Mouse (Mus musculus) thymus, postnatal 4 days (tissue): ENCODE measurements around the gene Grb10.

Source experiments
- DNase-seq: peaks from one replicate; pipeline ENCODE4 v3.0.0; 2021

The Grb10 gene

DNA sequence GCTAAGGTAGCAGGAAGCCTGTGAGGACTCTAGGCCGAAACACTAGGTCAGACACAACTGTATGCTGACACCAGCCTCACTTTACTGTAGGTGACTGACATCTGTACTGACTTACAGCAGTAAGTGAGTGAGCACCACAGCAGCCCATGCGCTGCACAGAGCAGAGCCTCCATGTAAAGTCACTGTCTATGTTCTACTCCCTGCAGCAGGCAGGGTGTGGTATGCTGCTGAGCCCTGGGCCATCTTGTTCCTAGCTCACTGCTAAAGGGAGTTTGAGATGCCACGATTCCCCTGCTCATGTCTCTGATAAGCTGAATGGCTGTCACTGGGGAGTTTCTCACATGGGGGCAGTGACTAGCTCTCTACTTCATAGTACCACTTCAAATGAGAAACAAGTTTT, 72.3 kb downstream of the Grb10 start:
- DNase-seq: no peak

GRCm38 (mm10) chr11:11965501-11966125, 72.9 kb downstream of the Grb10 start:
- DNase-seq: no peak

DNA sequence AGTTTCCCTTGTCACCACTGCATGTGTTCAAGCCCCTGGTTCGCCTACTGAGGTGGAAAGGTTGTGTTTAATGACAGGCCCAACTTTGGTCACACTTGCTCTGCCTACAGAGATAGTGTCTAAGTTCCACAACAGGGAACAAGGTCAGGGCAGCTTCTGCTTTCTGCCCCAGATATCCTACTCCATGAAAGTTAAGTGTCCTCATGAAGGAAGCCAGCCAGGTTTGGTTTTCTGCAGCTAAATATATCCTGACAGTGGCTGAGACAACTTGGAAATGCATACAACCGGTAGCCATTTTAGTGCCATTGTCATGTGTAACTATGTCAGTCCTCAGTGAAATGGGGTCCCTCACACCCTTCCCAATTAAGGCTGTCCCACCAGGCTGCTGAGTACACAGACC, 73.8 kb downstream of the Grb10 start:
- no peak for DNase-seq

DNA sequence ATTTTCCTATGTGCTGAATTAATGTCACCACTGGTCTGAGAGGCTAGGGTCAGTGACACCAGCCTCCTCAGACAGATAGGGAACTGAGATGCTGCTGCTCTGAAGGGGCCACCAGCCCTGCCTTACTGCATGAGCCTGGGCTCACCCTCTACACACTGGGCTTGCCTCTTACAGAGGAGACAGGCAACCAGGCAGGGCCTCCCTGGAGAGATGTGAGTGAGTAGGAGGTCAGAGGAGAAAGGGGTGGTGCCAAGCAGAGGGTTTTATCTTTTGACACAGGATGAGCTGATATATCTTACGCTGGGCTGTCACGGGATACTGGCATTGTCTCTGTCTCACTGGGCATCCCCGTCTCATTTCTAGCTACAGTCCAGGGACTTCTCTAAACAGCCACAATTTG, 74.9 kb downstream of the Grb10 start:
- DNase-seq: no peak

DNA sequence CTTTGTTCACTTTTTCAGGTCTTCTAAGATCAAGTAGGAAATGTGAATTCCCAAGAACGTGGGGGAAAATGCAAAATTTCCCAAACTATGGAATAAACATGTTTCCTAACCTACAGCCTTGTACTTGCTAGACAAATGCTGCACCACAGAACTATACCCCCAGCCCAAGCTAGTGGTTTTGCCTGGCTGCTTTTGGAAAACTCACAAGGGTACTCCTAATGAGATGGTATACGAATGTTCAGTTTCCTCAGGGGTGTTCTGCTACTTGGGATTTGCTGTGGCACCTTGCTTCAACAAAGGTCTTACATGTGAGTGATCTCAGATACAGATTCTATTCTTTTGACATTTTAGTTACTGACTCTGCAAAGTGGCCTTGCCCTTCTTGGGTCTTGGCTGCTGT, 75.4 kb downstream of the Grb10 start:
- DNase-seq: no peak

GRCm38 (mm10) chr11:11962629-11962954, 75.9 kb downstream of the Grb10 start:
- DNase-seq: no peak

GRCm38 (mm10) chr11:11961917-11962628, 76.4 kb downstream of the Grb10 start:
- DNase-seq: no peak

- no peak for DNase-seq
Observed at GRCm38 (mm10) chr11:11960858-11961257, 77.6 kb downstream of the Grb10 start.

GRCm38 (mm10) chr11:11960227-11960626, 78.3 kb downstream of the Grb10 start:
- no peak for DNase-seq

- DNase-seq: no peak
Observed at GRCm38 (mm10) chr11:11958479-11958878, 80.0 kb downstream of the Grb10 start.

GRCm38 (mm10) chr11:11958061-11958361, 80.5 kb downstream of the Grb10 start:
- DNase-seq: no peak

DNA sequence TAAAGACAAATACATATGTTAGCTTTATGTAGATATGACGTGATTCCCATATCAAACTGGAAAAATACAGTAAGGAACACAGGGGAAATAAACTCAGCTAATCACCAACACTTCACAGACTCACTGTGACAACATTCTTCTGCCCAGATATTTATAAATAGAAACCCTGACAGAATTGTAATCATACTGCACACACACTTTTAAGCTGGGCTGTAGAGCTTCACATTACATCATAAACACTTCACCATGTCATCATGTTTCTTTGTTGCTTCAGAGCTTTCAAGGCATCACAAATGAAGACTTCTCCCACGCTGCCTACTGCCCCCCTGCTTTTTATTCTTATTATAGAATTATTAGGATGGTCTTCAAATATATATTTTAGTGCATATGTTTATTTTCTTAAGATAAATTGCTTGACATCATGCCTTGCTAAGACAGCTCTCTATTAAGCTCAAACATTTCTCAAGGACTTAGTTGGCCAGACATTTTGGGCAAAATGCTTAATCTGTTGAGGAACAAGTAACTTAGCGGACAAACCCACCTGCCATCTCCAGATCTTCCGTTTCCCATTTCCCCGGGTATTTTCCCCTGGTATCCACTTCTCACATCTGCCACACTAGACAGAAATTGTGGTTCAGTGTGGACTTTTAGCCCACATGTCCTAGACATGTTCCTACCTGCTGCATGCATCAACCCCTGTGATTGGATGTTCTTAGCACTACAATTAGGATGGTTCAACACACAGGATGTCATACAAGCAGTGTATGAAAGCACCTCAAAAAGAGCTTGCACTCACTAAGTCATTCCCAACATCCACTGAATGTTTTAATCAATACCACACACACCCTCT, 81.0 kb downstream of the Grb10 start:
- DNase-seq: no peak

DNA sequence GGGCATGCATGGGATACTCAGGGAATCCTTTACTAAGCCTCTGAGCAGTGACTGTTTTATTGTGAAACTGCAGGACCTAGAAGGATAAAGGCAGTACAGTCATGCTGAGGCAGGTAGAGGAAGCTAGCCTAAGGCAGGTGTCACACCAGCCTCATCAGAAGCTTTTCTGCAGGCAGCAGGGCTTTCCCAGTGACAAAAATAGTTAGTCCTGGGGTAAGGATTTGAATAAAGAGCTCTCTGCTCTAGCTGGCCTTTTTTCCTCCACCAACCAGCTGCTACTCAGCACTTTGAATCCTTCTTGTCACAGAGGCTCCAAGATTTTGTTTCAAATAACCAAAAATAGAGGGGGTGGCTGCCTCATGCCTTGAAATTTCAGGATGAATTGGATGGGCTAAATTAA, 82.7 kb downstream of the Grb10 start:
- no peak for DNase-seq

DNA sequence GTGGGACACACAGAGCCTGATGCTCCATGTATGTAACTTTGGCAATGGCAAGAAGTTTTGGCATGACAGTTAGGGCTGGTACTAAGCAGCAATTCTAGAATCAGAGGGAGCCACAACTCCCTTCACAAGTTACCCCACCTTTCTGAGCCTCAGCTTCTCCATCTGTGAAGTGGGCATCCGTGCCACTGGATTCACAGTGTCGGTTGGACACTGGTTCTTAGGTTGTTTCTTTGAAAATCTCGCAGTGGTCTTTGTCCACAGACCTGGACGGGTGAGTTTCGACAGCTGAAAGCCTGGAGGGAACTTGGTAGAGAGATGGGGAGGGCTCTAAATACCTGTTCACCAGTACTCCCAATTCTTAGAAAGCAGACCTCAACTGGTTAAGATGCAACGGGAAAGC, 83.9 kb downstream of the Grb10 start:
- DNase-seq: no peak

- no peak for DNase-seq
Observed at GRCm38 (mm10) chr11:11954115-11954438, 84.4 kb downstream of the Grb10 start.

GRCm38 (mm10) chr11:11953364-11954114, 84.9 kb downstream of the Grb10 start:
- no peak for DNase-seq

DNA sequence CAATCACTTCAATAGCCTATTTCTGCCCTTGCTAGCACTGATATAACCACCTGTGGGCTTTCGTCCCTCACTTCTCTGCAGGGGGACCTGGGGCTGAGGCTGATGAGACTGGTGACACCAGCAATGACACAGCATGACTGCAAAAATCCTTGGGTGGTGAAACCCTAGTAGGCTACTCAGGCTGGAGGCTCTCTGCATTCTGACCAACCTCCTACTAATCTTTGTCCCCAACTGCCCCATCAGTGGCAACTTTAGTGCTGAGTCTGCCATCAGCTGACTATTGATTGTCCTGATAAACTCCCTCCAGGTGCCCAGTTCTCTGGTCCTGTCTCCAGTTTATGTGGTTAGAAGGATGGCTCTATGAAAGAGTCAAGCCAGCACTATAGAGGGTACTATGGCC, 85.9 kb downstream of the Grb10 start:
- no peak for DNase-seq

- no peak for DNase-seq
Observed at GRCm38 (mm10) chr11:11948988-11949365, 89.5 kb downstream of the Grb10 start.

DNA sequence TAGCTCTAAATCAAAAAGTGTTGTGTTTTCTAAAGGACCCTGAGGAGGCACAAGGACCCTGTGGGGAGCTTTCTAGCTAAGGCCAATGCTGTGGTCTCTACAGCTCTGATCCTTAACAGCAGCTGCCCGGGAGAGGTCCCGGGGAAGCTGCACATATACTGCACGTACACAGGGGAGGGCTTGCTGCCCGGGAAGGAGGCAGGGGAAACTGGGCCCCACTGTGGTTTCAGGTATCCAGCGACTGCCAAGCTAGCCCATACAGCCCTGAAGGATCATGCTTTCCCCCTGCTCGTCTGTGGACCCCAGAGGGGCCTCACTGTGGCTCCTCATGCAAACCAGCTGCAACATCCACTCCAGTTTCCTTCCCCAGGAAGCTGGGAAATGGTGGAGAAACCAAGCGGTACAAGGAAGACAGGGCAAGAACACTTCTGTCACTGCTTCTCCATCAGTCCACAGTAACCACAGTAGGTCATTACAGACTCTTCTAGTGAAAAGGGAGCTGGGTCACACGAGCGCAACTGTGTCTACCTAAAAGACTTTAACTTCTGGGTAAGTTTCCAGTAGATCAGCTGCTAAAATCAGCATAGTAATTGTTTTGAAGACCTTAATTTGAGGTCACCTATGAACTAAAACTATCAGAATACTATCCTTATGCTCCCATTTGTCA, 90.0 kb downstream of the Grb10 start:
- DNase-seq: peak; percentile 25

DNA sequence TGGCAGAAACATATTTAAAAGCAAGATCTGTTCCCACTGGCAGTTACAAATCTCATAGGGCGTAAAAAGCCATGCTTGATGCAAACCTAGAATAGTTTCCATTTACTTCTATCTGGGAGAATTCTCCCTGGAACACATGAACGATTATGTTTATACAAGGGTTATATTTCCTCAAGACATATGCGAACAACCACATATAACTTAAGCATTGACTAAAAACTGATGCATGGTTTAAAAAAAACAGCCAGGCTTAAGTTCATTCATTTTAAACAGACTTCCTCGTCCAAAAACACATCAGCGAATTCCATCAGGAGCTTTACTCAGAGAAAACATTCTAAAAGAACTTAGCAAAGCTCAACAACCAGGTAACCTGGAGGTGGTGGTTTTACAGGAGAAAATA, 90.6 kb downstream of the Grb10 start:
- DNase-seq: no peak

- DNase-seq: no peak
Observed at GRCm38 (mm10) chr11:11945766-11946165, 92.7 kb downstream of the Grb10 start.

- no peak for DNase-seq
Observed at GRCm38 (mm10) chr11:11944814-11945213, 93.7 kb downstream of the Grb10 start.

- DNase-seq: no peak
Observed at GRCm38 (mm10) chr11:11944082-11944349, 94.5 kb downstream of the Grb10 start.
